Mouse (Mus musculus) adrenal gland, adult (tissue): Measurements from ENCODE around the gene Chaf1a.
A peak's percentile ranks its signal among the peaks of the same experiment; 100 is the strongest.
"Not testable (repeated sequence)": the region's sequence is repeated elsewhere in the genome, so short reads cannot be mapped to it uniquely, and the experiment has no call there.

ENCODE experiments used
- DNase-seq, 2 experiments: peaks; one replicate each; pipeline ENCODE4 v3.0.0; 2022 to 2023; ENCODE audit warnings: low spot score in 1 of 2; ENCODE audit not compliant: inconsistent age in 2 of 2

The Chaf1a gene

DNA sequence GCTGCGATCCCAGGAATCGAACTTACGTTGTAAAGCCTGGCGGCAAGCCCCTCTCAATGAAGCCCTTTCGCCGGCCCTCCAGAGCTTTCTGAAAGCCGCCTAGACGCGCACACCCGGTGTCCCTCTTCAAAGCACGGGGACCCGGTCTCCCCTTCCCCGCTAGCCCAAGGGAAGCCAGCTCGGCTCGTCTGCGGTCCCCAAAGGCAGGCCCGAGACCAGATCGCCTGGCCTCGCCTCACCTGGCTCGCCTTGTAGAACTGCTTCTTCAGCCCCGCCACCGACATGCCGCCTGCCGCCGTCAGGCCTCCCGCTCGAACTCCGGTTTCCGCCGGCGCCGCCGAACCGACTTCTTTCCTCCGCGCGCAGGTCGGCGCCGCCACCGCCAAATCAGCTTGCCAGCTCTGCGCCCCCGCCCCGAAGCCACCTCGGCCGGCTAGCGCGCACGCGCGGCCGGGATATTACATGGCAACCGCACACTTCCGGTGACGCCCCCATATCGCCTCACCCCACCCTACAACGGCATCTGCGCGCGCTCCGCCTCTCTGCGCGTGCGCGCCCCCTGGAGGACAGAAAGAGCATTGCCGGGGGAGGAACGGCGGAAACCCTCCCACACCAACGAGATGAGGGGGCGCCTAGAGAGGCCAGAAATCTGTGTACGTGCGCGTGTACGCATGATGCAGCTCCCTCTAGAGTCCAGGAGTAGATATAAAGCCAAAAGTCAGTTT, 3.9 kb upstream of the Chaf1a start, which contains the start of gene Sh3gl1:
Gene Sh3gl1, minus strand, starts transcription at position 460 of the 725 bp plus-strand sequence.
- DNase-seq = peak; percentile 100

- DNase-seq = no peak
Measured at GRCm38 (mm10) chr17:56036901-56037287, 3.3 kb upstream of the Chaf1a start.

- DNase-seq = peak in 1 of 2 experiments; percentile 48
Measured at GRCm38 (mm10) chr17:56038583-56039261, 1.5 kb upstream of the Chaf1a start.

GRCm38 (mm10) chr17:56039345-56039744, 894 bp upstream of the Chaf1a start:
- DNase-seq = no peak

- peak in 1 of 2 experiments; percentile 26 for DNase-seq
Measured at GRCm38 (mm10) chr17:56040857-56041163, 571 bp downstream of the Chaf1a start.

DNA sequence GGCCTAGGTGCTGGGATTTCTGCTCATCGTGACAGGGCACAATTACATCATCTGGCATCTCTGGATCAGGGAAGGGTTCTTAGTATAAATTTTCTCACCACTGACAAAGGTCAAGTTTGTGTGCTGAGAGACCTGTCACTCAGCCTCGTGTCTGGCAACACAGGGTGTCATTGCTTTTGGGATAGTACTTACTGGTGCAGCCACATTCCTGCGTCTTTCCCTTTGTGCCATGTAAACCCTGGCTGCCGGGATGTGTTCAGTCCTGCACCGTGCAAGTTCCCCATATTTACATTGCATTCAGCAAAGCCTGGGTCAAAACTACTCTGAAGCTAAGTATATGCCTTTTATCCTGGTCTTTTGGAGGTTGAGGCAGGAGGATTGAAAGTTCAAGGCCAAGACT, 11.1 kb downstream of the Chaf1a start:
- peak in 1 of 2 experiments; percentile 64 for DNase-seq

DNA sequence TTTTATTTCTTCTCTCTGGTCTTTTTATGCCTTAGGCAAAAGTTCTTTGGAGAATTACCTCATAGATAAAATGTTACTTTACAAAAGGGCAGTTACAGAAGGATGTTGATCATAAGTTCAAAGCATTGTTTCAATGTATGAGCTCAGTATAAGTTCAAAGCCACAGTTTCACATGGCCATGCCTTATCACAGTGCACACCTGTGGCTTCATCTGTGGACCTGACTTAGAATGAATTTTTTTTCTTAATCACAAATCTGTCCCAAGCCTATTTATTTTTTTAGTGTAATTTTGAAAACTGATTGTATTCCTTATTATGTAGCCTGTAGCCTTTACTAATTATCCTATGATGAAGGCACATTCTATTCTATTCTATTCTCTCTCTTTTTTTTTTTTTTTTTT, 14.7 kb downstream of the Chaf1a start:
- DNase-seq = no peak

DNA sequence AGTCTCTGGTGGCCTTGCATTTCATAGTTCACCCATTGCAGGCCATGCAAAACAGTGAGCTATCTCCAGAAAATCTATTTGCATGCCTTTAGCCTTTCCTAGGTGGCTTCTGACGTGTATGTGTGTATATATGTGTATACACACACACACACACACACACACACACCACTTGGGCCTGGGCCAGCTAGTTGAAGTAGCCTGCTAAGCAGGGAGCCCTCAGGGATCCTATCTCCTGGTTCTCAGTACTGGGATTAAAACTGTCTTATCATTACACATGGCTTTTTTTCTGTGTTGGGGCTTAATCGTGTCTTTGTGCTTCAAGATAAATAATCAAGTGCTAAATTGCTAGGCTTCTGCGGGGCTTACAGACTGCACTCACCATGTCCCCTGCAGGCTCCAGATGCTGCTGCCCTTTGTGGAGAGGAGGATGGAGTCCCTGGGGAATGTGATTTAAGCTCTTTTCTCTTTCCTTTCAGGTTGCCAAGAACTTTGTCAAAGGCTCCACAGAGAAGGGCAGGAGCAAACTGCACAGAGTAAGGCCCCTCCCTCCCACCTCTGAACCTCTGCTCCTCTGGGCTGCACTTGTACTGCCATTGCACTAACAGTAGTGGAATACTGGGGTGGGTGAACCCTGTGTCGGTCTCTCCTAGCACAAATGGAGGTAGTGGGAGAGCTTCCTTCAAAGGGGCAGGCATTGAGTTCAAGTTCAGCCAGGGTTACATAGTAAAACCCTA, 15.9 kb downstream of the Chaf1a start:
- no peak for DNase-seq

DNA sequence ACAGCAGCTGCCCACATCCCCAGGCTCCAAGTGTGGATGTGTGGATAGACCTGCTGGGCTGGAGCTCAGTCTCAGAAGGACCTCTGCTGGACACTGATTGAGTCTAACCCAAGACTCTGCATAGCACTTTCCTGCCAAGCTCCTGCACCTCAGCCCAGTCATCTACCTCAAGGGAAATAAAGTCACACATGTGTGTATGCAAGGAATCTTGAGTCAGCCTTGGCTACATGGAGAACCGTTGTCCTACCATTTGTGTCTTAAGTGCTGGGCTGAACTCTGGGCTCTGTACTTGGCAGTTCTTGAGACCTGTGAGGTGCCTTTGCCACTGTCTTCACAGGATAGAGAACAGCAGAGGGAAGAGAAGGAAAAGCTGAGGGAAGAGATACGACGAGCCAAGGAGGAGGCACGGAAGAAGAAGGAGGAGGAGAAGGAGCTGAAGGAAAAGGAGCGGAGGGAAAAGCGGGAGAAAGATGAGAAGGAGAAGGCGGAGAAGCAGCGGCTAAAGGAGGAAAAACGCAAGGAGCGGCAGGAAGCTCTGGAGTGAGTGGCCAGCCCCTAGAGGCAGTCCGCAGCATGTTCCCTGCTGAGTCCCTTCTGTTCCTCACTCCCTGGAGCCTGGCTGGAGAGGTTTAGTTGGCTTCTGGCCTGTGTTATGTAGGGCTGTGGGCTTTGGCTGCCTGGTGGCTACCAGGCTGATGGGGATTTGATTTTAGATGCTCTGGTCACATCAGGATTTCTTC, 17.3 kb downstream of the Chaf1a start:
- no peak for DNase-seq

DNA sequence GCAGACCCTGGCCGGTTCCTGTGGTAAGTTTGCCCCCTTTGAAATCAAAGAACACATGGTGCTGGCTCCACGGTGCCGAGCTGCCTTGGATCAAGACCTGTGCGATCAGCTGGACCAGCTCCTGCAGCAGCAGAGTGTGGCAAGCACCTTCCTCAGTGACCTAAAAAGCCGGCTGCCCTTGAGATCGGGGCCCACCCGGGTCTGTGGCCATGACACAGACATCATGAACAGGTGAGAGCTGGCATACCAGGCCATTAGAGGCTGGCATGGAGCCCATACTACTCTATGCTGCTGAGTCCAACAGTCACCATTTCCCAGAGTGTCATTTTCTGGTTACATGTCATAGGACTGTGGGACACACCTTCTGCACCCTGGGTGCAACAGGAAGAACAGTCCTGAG, 21.8 kb downstream of the Chaf1a start:
- no peak for DNase-seq

- DNase-seq = not testable (repeated sequence)
Measured at GRCm38 (mm10) chr17:56065715-56066114, 25.5 kb downstream of the Chaf1a start.

GRCm38 (mm10) chr17:56066451-56066850, 26.2 kb downstream of the Chaf1a start:
- DNase-seq = peak in 1 of 2 experiments; percentile 33

GRCm38 (mm10) chr17:56069066-56069465, 28.8 kb downstream of the Chaf1a start:
- no peak for DNase-seq

DNA sequence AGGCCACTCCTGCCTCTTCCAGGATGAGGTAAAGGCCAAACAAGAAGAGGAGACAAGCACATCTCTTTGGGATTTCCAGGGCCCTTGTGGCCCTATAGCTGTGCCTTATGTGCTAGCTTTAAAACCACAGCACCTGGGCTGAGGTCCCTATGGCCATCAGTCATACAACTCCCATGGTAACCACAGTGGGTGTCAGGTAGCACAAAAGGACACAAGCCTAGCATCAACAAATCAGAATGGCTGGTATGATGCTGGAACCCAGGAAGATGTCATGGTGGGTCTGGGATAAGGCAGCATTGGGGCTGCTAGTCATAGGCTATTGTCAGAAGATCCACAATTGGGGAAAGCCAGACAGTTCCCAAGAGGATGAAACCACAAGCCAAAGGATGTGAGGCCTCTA, 30.9 kb downstream of the Chaf1a start:
- DNase-seq = no peak

DNA sequence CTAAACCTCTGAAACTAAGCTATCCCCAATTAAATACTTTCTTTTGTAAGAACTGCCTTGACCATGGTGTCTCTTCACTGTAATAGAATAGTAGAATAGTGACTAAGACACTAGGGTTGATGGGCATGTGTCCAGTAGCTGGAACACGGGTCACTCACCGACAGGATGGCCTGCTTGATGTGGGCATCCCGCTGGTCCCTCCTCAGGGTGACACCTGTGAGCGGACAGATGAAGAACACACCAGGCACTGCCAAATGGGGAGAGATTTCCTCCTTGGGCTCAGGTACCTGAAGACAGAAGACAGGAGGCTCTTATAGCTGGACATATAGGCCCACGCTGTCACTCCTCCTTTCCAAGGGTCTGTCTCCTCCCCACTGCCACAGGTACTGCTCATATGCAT, 32.0 kb downstream of the Chaf1a start:
- no peak for DNase-seq

GRCm38 (mm10) chr17:56074097-56074826, 34.0 kb downstream of the Chaf1a start:
- peak; percentile 91 to 97 for DNase-seq

GRCm38 (mm10) chr17:56074827-56075208, 34.6 kb downstream of the Chaf1a start, which contains the start of gene Ubxn6:
Gene Ubxn6 (minus strand): TSS chr17:56075028.
- peak; percentile 98 for DNase-seq

- no peak for DNase-seq
Measured at GRCm38 (mm10) chr17:56077523-56077922, 37.3 kb downstream of the Chaf1a start.

DNA sequence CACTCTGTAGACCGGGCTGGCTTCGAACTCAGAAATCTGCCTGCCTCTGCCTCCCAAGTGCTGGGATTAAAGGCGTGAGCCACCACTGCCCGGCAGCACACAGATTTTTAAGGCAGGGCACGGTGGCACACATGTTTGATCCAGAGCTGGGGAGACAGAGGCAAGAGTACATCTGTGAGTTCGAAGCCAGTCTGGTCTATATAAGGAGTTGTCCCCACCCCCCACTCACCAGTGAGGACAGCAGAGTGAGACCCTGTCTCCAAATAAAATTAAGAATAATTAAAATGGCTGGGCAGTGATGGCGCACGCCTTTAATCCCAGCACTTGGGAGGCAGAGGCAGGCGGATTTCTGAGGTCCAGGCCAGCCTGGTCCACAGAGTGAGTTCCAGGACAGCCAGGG, 38.1 kb downstream of the Chaf1a start:
- DNase-seq = peak; percentile 62 to 74
